Mouse (Mus musculus): ENCODE data around the gene Myrfl.
A peak's percentile ranks its signal among the peaks of the same experiment; 100 is the strongest.

Myrfl gene

GRCm38 (mm10) chr10:116912850-116913249 lies 16.1 kb upstream of the Myrfl start:
- DNase-seq = no peak

GRCm38 (mm10) chr10:116908901-116909642 lies 12.4 kb upstream of the Myrfl start:
- DNase-seq = no peak

GRCm38 (mm10) chr10:116906794-116907193 lies 10.1 kb upstream of the Myrfl start:
- DNase-seq = no peak

- DNase-seq = no peak
These were observed 7.8 kb upstream of the Myrfl start for GRCm38 (mm10) chr10:116904503-116904908.

GRCm38 (mm10) chr10:116895108-116895833 lies 1.4 kb downstream of the Myrfl start:
- DNase-seq = no peak

- DNase-seq = no peak
These were observed 2.2 kb downstream of the Myrfl start for GRCm38 (mm10) chr10:116894540-116894939.

- DNase-seq = peak; percentile 27
These were observed 3.0 kb downstream of the Myrfl start for GRCm38 (mm10) chr10:116893753-116894152.

GRCm38 (mm10) chr10:116890587-116890986 lies 6.1 kb downstream of the Myrfl start:
- DNase-seq = no peak

- DNase-seq = no peak
These were observed 12.2 kb downstream of the Myrfl start for GRCm38 (mm10) chr10:116884552-116884951.

- no peak for DNase-seq
These were observed 13.2 kb downstream of the Myrfl start for GRCm38 (mm10) chr10:116883531-116883930.

- no peak for DNase-seq
These were observed 19.3 kb downstream of the Myrfl start for GRCm38 (mm10) chr10:116877436-116877835.

- DNase-seq = no peak
These were observed 22.2 kb downstream of the Myrfl start for GRCm38 (mm10) chr10:116874490-116874889.

GRCm38 (mm10) chr10:116872016-116872410 lies 24.7 kb downstream of the Myrfl start:
- DNase-seq = no peak

- no peak for DNase-seq
These were observed 25.2 kb downstream of the Myrfl start for GRCm38 (mm10) chr10:116871329-116872015.

- DNase-seq = no peak
These were observed 25.9 kb downstream of the Myrfl start for GRCm38 (mm10) chr10:116870819-116871218.

- no peak for DNase-seq
These were observed 43.4 kb downstream of the Myrfl start for GRCm38 (mm10) chr10:116853159-116853845.

- peak; percentile 85 for DNase-seq
These were observed 47.8 kb downstream of the Myrfl start for GRCm38 (mm10) chr10:116848749-116849473.

GRCm38 (mm10) chr10:116841551-116841950 lies 55.2 kb downstream of the Myrfl start:
- no peak for DNase-seq

GRCm38 (mm10) chr10:116830676-116831075 lies 66.0 kb downstream of the Myrfl start:
- DNase-seq = peak; percentile 39

- DNase-seq = peak; percentile 21
These were observed 68.6 kb downstream of the Myrfl start for GRCm38 (mm10) chr10:116828099-116828498.

- peak; percentile 7 for DNase-seq
These were observed 69.4 kb downstream of the Myrfl start for GRCm38 (mm10) chr10:116827306-116827705.

Data from kidney, postnatal 14 days (tissue).